Mouse (Mus musculus) heart, adult 2 months (tissue): ENCODE data around the gene Mmab. TPM values are rescaled to one million over a fixed set of nuclear protein-coding genes. Genes with fewer than 3 reads are reported as not detected.
A peak's percentile ranks its signal among the peaks of the same experiment; 100 is the strongest.

Experiments used
- DNase-seq, 2 experiments: peaks; one replicate each; pipeline ENCODE4 v3.0.0; 2021
- H3K27ac ChIP-seq: fragments of 200-600 bp; 2 replicates; pipeline ENCODE4 v1.8.1; 2022
- H3K27me3 ChIP-seq: fragments of 200-500 bp; 2 replicates; pipeline ENCODE4 v1.6.1; 2012; ENCODE audit warnings: mild to moderate bottlenecking, low read length, inconsistent platforms, mixed read lengths; ENCODE audit not compliant: control insufficient read depth, insufficient read depth
- H3K36me3 ChIP-seq: fragments of 200-500 bp; 2 replicates; pipeline ENCODE4 v1.6.1; 2012; ENCODE audit warnings: low read length, inconsistent platforms; ENCODE audit not compliant: control insufficient read depth, insufficient read depth
- H3K4me1 ChIP-seq: fragments of 200-500 bp; 2 replicates; pipeline ENCODE4 v1.6.1; 2011; ENCODE audit warnings: low read length; ENCODE audit not compliant: control insufficient read depth, insufficient read depth
- H3K4me3 ChIP-seq: fragments of 200-600 bp; 2 replicates; pipeline ENCODE4 v1.8.1; 2022
- H3K79me2 ChIP-seq: fragments of 200-500 bp; replicated peaks from 2 replicates; pipeline ENCODE4 v1.6.1; 2012; ENCODE audit warnings: mild to moderate bottlenecking, inconsistent platforms, low read length, moderate library complexity, mixed read lengths; ENCODE audit not compliant: control insufficient read depth, insufficient read depth
- H3K9ac ChIP-seq: fragments of 200-500 bp; 2 replicates; pipeline ENCODE4 v1.6.1; 2012; ENCODE audit warnings: low read depth, mild to moderate bottlenecking, control low read depth, inconsistent platforms, low read length, mixed read lengths
- CTCF ChIP-seq: fragments of 200-600 bp; IDR thresholded peaks from 2 replicates; pipeline ENCODE4 v1.8.1; 2022; ENCODE audit warnings: antibody characterized with exemption, mild to moderate bottlenecking, moderate library complexity
- EP300 ChIP-seq: fragments of 200-500 bp; IDR thresholded peaks from 2 replicates; pipeline ENCODE4 v1.6.1; 2011; ENCODE audit warnings: low read depth, low read length, control low read depth; ENCODE audit not compliant: insufficient read depth
- POLR2A ChIP-seq: fragments of 200-500 bp; IDR thresholded peaks from 2 replicates; pipeline ENCODE4 v1.6.1; 2011; ENCODE audit warnings: mild to moderate bottlenecking, low read depth, low read length, control low read depth; ENCODE audit not compliant: insufficient read depth
- WGBS: fragments of 180-500 bp; shearing (Covaris S2); methylation state at CpG from one replicate; pipeline ENCODE4 v1.1.7; 2018; 5-methylcytosine and 5-hydroxymethylcytosine counted together
- intact Hi-C: fragments of 180-260 bp; cut with DNase I; formaldehyde crosslinking; loops from one replicate; pipeline ENCODE4 v1.15.1; 2025
- microRNA-seq, 2 experiments: library from miRNA; unstranded; fragments of <30 nt; microRNA quantifications; one replicate each; pipeline ENCODE4 v1.2.0; 2021
- polyA plus RNA-seq: library from polyadenylated mRNA; depleted of rRNA; stranded (reverse); fragments of >200 nt; gene quantifications from 2 replicates; pipeline ENCODE4 v1.2.3, GENCODE M21; 2012; rRNA removed
- total RNA-seq, 2 experiments: library from RNA; stranded (reverse); gene quantifications; 2 replicates each; pipeline ENCODE4 v1.2.3; 2021

Gene Mmab
- total and polyA plus RNA-seq, 3 experiments = 19.4 to 24.7 (median 21.0) TPM

GRCm38 (mm10) chr5:114393169-114393568 is 50.7 kb downstream of the Mmab start:
- no peak for TF ChIP-seq EP300
- no peak for TF ChIP-seq CTCF
- TF ChIP-seq POLR2A = no peak
- Histone ChIP-seq H3K4me3 (no peak overlapping the region), H3K4me1 (no peaks in the 10 kb centered on the region), H3K9ac (no peak overlapping the region), H3K36me3 (no peaks in the 10 kb centered on the region), H3K79me2 (no peaks in the 10 kb centered on the region), H3K27ac (no peak overlapping the region), H3K27me3 (no peaks in the 10 kb centered on the region)
- intact Hi-C loops = no loop called here
- no peak for DNase-seq
- 76% methylated on average over 9 of the region's 9 CpGs for WGBS

DNA sequence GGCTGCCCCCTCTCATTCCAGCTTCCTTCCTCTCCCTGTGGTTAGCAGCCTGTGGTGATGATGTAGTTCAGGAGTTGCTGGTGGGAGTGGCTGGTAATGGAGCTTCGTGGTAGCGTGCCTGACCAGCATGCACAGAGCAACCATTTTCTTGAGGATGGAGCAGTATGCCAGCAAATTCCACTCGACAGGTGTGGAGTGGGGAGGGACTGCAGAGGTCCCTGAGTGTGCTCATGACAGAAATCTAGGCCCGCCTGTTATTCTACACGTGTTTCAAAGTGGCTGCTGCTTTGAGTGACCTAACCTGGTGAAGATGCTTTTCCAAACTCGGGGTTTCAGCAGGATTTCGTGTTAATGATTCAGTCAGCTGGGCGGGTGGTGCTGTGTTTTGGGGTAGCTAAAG is 59.4 kb downstream of the Mmab start:
- DNase-seq = no peak
- Histone ChIP-seq H3K27me3 (no peaks in the 10 kb centered on the region), H3K9ac (no peak overlapping the region), H3K79me2 (peaks cover 6% of the 10 kb centered on the region), H3K36me3 (no peaks in the 10 kb centered on the region), H3K4me1 (no peaks in the 10 kb centered on the region; the same call in 1 of the 2 replicates), H3K4me3 (no peak overlapping the region), H3K27ac (no peak overlapping the region)
- TF ChIP-seq POLR2A = no peak
- TF ChIP-seq CTCF = no peak
- no peak for TF ChIP-seq EP300
- WGBS = 86% methylated on average over 8 of the region's 8 CpGs
- intact Hi-C loops = no loop called here

DNA sequence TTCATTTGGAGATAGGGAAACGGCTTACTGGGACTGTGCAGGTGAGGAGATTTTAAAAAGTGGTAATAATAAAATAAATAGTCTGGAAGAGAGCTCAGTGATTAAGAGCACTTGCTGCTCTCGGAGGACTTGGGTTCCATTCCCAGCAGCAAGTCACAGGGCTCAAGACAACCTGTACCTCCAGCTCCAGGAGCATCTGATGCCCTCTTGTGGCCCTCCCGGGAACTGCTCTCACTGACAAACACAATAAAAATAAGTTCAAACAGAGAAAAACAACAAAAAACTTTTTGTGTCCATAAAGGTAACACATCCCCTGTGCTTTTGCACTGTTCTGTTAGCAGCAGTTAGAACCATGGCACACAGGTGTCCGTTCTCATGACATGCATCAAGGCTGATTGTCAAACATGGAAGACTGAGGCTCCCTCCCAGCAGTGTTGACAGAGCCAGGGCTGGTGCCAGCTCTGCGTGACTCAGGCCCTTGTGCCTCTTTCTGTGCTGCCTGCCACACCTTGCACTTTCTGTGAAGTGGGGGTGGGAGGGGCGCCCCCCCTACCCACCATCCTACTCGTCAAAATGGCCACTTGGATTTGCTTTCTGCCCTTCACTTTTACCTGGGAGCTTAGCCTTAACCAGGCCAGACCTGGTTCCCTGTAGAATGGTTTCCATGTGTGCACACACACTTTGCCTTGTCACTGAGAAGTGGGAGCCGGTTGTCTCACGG is 60.5 kb downstream of the Mmab start:
- no peak overlapping the region for H3K27ac ChIP-seq
- 81% methylated on average over 9 of the region's 9 CpGs for WGBS
- intact Hi-C loops = loop anchor here (1.0 to 2.0 kb wide), 2 partner anchors 27 to 71 kb away; no protein-coding TSS in a partner anchor
- no peak overlapping the region for H3K9ac ChIP-seq
- peak in 1 of 2 experiments; percentile 53 for DNase-seq
- TF ChIP-seq EP300 (no peak), POLR2A (no peak), CTCF (peak; percentile 94)
- H3K36me3 ChIP-seq = no peaks in the 10 kb centered on the region
- peaks cover 6% of the 10 kb centered on the region for H3K79me2 ChIP-seq
- no peak overlapping the region for H3K4me3 ChIP-seq
- H3K4me1 ChIP-seq = no peaks in the 10 kb centered on the region; the same call in 1 of the 2 replicates
- H3K27me3 ChIP-seq = no peaks in the 10 kb centered on the region

Small RNAs within 50 kb of the gene (microRNA-seq; reads per million reads assigned to microRNA genes)
- 0 reads per million in 2 experiments for gene Mir7027

Other genes with a start within 250 kb of the Mmab start
- not detected for gene Foxn4, start 170.3 kb downstream of the Mmab start, total RNA-seq
- gene Foxn4, start 170.3 kb downstream of the Mmab start, polyA plus RNA-seq = 0.12 TPM in 1 of 2 replicates, not detected in the other
- gene Myo1h, start 154.9 kb downstream of the Mmab start, total RNA-seq = under 1 TPM in 1 of 2 experiments, not detected in 1; 0.39 TPM
- 0.12 and 0.47 TPM in 2 replicates for gene Myo1h, start 154.9 kb downstream of the Mmab start, polyA plus RNA-seq
- gene Kctd10, start 63.6 kb downstream of the Mmab start, total RNA-seq = 10 to 100 TPM; 48.9 to 51.8 TPM
- gene Kctd10, start 63.6 kb downstream of the Mmab start, polyA plus RNA-seq = 48.0 and 63.5 TPM in 2 replicates
- 100 to 1,000 TPM in 1 of 2 experiments, 10 to 100 TPM in 1; 86.3 to 101 TPM for gene Ube3b, start 63.5 kb downstream of the Mmab start, total RNA-seq
- 84.2 and 103 TPM in 2 replicates for gene Ube3b, start 63.5 kb downstream of the Mmab start, polyA plus RNA-seq
- 10 to 100 TPM in 1 of 2 experiments, 1 to 10 TPM in 1; 9.8 to 10.6 TPM for gene Mvk, start 209 bp upstream of the Mmab start, total RNA-seq
- gene Mvk, start 209 bp upstream of the Mmab start, polyA plus RNA-seq = 10.9 and 12.4 TPM in 2 replicates
- gene Fam222a, start 124.0 kb upstream of the Mmab start, total RNA-seq = 1 to 10 TPM; 2.1 to 5.0 TPM
- gene Fam222a, start 124.0 kb upstream of the Mmab start, polyA plus RNA-seq = 2.0 and 2.8 TPM in 2 replicates
- 1 to 10 TPM; 3.6 to 5.1 TPM for gene Trpv4, start 214.4 kb upstream of the Mmab start, total RNA-seq
- 4.6 and 7.5 TPM in 2 replicates for gene Trpv4, start 214.4 kb upstream of the Mmab start, polyA plus RNA-seq
- gene Gltp, start 246.9 kb upstream of the Mmab start, total RNA-seq = 10 to 100 TPM; 14.2 to 17.0 TPM
- 36.3 and 37.8 TPM in 2 replicates for gene Gltp, start 246.9 kb upstream of the Mmab start, polyA plus RNA-seq